Mouse (Mus musculus) brown adipose tissue, adult 24 weeks (tissue): ENCODE data around the gene Arhgap1. TPM values are rescaled to one million over a fixed set of nuclear protein-coding genes. Genes with fewer than 3 reads are reported as not detected.
A peak's percentile ranks its signal among the peaks of the same experiment; 100 is the strongest.

Experiments
- H3K27ac ChIP-seq: fragments of 200-500 bp; replicated peaks from 2 replicates; pipeline ENCODE4 v1.5.1; 2012; ENCODE audit warnings: low read depth, mild to moderate bottlenecking, low read length
- H3K4me1 ChIP-seq: fragments of 200-500 bp; 2 replicates; pipeline ENCODE4 v1.6.1; 2012; ENCODE audit warnings: low read length, mixed read lengths; ENCODE audit not compliant: control insufficient read depth, insufficient read depth, insufficient read length
- H3K4me3 ChIP-seq: fragments of 200-500 bp; 2 replicates; pipeline ENCODE4 v1.5.1; 2012; ENCODE audit warnings: low read depth, mild to moderate bottlenecking, low read length, moderate library complexity; ENCODE audit not compliant: insufficient read depth
- polyA plus RNA-seq: library from polyadenylated mRNA; stranded (reverse); fragments of >200 nt; gene quantifications from 2 replicates; pipeline ENCODE4 v1.2.4, GENCODE M21; 2012; ENCODE audit not compliant: missing spikeins, insufficient read depth, insufficient read length

Gene Arhgap1
- polyA plus RNA-seq, 1 experiment: 38.1 TPM

DNA sequence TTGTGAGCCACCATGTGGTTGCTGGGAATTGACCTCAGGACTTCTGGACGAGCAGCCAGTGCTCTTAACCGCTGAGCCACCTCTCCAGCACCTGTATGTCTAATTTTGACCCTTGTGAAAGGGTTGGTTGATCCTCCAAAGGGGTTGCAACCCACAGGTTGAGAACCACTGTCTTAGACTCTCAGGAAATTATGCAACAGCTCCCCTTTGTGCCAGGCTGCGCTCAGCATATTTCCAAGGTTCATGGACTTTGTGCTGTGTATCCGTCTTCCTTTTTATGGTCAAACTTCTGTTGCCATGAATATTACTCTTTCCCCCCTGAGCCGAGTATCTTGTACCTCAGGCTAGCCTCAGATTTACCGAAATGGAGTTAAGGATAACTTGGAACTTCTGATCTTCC, 11.3 kb downstream of the Arhgap1 start:
- Histone ChIP-seq H3K4me1 (no peaks in the 10 kb centered on the region), H3K27ac (no peak overlapping the region), H3K4me3 (no peak overlapping the region)

DNA sequence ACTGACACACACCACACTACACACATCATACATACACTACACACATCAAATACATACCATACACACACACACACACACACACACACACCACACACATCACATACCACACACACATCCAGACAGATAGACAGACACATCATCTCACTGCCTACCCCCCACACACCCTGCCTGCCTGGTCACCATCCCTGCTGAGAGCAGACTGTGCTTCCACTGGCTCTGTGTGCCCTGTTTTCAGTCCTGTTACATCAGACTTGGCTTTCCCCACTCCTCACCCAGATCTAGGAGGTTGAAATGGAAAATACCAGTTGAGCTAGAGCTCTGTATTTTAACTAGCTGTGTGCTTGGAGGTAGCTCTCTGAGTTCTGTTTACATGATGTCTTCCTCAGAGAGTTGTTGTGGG, 15.1 kb downstream of the Arhgap1 start:
- no peaks in the 10 kb centered on the region for H3K4me1 ChIP-seq
- H3K4me3 ChIP-seq: no peak overlapping the region
- H3K27ac ChIP-seq: no peak overlapping the region

GRCm38 (mm10) chr2:91666386-91666910, 16.8 kb downstream of the Arhgap1 start:
- H3K27ac ChIP-seq: no peak overlapping the region
- no peak overlapping the region for H3K4me3 ChIP-seq
- no peaks in the 10 kb centered on the region for H3K4me1 ChIP-seq

DNA sequence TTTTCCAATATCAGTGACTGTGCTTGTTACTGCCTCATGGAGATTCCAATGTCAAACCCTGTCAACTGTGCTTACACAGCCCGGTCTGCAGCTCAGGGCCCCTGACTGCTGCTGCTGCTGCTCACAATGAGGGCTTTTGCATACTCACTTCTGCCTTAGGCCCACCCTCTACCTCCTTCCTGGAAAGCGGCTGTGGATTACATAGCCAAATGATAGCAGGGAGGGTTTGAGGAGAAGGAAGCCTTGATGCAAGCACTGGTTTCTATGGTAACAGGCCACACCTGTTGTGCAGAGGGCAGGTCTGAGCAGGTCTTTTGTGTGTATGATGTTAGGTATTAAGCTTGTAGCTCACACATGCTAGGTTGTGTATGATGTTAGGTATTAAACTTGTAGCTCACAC, 18.1 kb downstream of the Arhgap1 start:
- H3K27ac ChIP-seq: no peak overlapping the region
- H3K4me3 ChIP-seq: no peak overlapping the region
- H3K4me1 ChIP-seq: no peaks in the 10 kb centered on the region

GRCm38 (mm10) chr2:91669326-91669725, 19.7 kb downstream of the Arhgap1 start:
- Histone ChIP-seq H3K4me3 (no peak overlapping the region), H3K27ac (no peak overlapping the region), H3K4me1 (no peaks in the 10 kb centered on the region)

GRCm38 (mm10) chr2:91670038-91670437, 20.4 kb downstream of the Arhgap1 start:
- Histone ChIP-seq H3K4me1 (no peaks in the 10 kb centered on the region), H3K27ac (no peak overlapping the region), H3K4me3 (no peak overlapping the region)

- Histone ChIP-seq H3K4me3 (no peak overlapping the region), H3K4me1 (no peaks in the 10 kb centered on the region), H3K27ac (no peak overlapping the region)
Measured at GRCm38 (mm10) chr2:91673587-91673986, 23.9 kb downstream of the Arhgap1 start.

- Histone ChIP-seq H3K4me1 (no peaks in the 10 kb centered on the region), H3K27ac (no peak overlapping the region), H3K4me3 (no peak overlapping the region)
Measured at GRCm38 (mm10) chr2:91674895-91675294, 25.2 kb downstream of the Arhgap1 start.

DNA sequence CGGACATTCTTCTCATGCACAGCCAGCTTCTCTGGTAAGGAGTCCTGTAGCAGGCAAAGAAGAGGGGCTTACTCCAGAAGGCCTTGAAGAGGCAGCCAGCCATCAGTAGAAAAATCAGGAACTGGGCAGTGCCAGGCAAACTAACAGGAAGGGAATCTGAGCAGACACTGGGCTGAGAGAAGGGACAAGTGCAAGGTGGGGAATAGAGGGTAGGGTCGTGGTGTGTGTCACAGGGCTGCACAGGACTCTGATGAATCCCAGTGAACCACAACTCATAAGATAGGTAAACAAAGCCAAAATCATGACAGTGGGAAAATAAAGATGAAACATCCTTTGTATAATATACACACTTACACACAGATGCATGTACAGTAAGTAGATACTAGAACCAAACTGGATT, 26.8 kb downstream of the Arhgap1 start:
- H3K4me3 ChIP-seq: no peak overlapping the region
- no peaks in the 10 kb centered on the region for H3K4me1 ChIP-seq
- H3K27ac ChIP-seq: no peak overlapping the region

- Histone ChIP-seq H3K4me3 (no peak overlapping the region), H3K4me1 (no peaks in the 10 kb centered on the region), H3K27ac (no peak overlapping the region)
Measured at GRCm38 (mm10) chr2:91676961-91677360, 27.3 kb downstream of the Arhgap1 start.

- no peaks in the 10 kb centered on the region for H3K4me1 ChIP-seq
- H3K27ac ChIP-seq: no peak overlapping the region; the same call in 1 of the 2 replicates
Measured at GRCm38 (mm10) chr2:91682850-91683249, 33.2 kb downstream of the Arhgap1 start.

DNA sequence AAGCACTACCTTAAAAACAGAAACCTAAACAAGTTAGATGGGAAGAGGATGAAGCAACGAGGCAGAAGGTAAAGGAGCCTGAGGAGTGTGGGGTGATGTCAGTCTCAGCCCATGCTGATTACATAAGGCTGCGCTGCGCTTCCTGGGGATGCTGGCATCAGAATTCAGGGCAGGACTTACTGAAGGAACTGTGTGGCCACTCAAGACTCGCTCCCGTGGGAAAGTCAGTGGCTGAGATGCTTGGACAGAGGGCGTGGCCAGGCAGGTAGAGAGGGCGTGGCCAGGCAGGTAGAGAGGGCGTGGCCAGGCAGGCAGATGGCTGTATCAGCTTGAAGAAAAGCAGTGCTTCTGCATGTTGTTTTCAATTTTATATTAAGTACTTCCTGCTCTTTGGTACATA, 34.3 kb downstream of the Arhgap1 start:
- no peaks in the 10 kb centered on the region for H3K4me1 ChIP-seq
- no peak overlapping the region for H3K4me3 ChIP-seq
- H3K27ac ChIP-seq: no peak overlapping the region

More at GRCm38 (mm10) chr2:91682850-91683249, 33.2 kb downstream of the Arhgap1 start:
- no peak overlapping the region for H3K4me3 ChIP-seq

DNA sequence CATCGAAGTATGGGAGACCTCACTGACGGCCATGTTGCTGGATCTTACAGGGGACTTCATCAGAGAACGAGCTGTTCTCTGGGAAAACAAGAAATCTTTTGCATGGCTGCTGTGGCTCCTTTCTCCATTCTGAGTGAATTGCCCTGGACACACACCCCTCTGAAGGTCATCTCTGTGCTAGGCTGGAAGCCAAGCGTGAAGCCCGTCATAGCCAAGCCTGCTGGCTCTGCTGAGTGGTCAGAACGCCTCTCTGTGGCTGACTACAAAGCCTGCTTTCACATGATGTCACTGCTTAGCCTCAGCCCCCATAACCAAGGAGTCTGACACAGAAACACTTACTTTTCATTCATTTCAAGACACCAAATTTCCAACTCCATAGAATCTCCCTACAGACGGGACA, 39.8 kb downstream of the Arhgap1 start:
- Histone ChIP-seq H3K27ac (no peak overlapping the region), H3K4me3 (no peak overlapping the region), H3K4me1 (no peaks in the 10 kb centered on the region)

- Histone ChIP-seq H3K4me1 (0 out of 2 replicates have a peak, but pooled peaks cover 7% of the 10 kb centered on the region), H3K4me3 (no peak overlapping the region), H3K27ac (peak overlapping the region; percentile 70)
Measured at GRCm38 (mm10) chr2:91695436-91696224, 46.0 kb downstream of the Arhgap1 start.

GRCm38 (mm10) chr2:91696225-91696590, 46.5 kb downstream of the Arhgap1 start:
- Histone ChIP-seq H3K27ac (peak overlapping the region; percentile 70), H3K4me1 (0 out of 2 replicates have a peak, but pooled peaks cover 7% of the 10 kb centered on the region), H3K4me3 (no peak overlapping the region)

DNA sequence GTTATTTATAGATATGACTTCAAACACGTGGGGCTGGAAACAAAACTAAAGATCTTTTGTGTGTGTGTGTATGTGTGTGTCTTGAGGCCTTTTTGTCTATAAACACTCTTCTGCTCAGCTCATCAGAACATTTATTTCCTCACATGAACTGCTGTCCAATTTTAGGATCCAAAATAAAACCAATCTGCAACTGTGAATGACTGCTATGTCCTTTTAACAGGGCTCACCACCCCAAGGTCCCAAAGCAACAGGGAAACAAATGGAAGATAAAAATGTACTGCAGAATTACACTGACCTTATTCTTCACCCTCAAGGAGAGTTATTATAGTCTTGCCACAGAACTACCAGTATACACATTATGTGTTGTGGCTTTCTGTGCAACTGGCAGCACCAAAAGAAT, 49.6 kb downstream of the Arhgap1 start:
- Histone ChIP-seq H3K4me1 (0 out of 2 replicates have a peak, but pooled peaks cover 7% of the 10 kb centered on the region), H3K4me3 (no peak overlapping the region), H3K27ac (no peak overlapping the region)
